Mouse (Mus musculus) small intestine, adult 2 months (tissue): ENCODE measurements around the gene Ap1g1.

ENCODE experiments used
- CTCF ChIP-seq: fragments of 200-500 bp; IDR thresholded peaks from 2 replicates; pipeline ENCODE4 v1.5.1; 2012; ENCODE audit warnings: low read depth, mild to moderate bottlenecking, control low read depth, inconsistent platforms, low read length, moderate library complexity, mixed read lengths; ENCODE audit not compliant: insufficient replicate concordance, insufficient read length; ENCODE audit errors: extremely low read depth
- POLR2A ChIP-seq: fragments of 200-500 bp; IDR thresholded peaks from 2 replicates; pipeline ENCODE4 v1.6.1; 2012; ENCODE audit warnings: low read depth, mild to moderate bottlenecking, control low read depth, inconsistent platforms, low read length, moderate library complexity

GRCm38 (mm10) chr8:109795166-109795565 is 16.8 kb downstream of the Ap1g1 start:
- no peak for TF ChIP-seq CTCF
- TF ChIP-seq POLR2A: no peak
